Mouse (Mus musculus): ENCODE results near the gene Olfr429. TPM values are rescaled to one million over a fixed set of nuclear protein-coding genes. Genes with fewer than 3 reads are reported as not detected.

The Olfr429 gene
- polyA plus RNA-seq (2017; shearing (Covaris generic)): not detected

DNA sequence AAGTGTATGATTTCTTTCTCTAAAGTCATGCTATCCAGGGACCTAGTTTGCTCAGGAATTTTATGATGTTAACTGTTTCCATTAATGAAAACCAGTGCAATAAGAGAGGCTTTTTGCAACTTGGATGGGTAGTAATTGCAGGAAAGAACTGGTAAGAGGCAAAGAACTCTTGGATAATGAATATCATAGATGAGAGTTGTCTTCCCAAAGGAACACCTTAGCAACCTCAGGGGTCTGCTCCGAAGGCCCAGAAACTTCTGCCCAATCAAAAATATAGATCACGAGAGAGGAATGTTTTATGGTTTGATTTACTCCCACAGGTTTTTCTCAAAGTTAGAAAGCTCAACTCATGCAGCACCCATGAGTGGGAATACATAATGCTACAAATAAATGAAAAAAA is at the start of gene Olfr429:
Gene Olfr429 (plus strand): TSS at position 301 of the 400 bp plus-strand sequence.

DNA sequence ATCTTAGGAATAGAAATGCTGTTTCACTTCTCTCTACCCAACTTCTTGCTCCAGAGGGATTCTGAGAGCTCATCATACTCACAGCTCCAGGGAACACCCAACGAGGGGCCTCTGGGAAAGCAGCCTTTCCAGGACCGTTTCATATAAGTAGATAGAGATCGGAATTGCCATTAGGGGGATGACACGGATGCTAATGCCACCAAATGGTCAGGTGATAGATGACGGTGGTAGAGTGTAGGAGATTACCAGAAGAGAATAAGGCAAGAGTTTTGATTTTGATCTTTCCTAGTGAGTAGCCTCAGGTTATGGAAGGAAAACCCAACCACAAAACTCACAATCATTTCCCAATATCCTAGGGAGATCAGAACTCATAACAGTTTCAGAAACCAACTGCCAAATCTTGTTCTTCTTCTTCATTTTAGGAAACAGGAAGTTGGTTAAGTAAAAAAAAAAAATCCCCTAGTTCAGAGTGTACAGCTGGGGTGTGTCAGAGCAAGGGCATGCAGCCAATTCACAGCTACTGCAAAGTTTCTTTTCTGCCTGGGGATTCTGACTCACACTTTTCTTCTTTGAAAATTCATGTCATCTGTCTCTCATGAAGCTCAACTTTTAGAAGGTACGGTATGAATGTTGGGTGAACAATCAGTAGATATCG is 43.5 kb upstream of the Olfr429 start, which contains the start of gene Olfr433:
Gene Olfr433 (plus strand): TSS at position 183 of the 655 bp plus-strand sequence.

GRCm38 (mm10) chr1:174048893-174049292 is 35.2 kb upstream of the Olfr429 start, which contains the start of gene Olfr432:
Gene Olfr432, plus strand, starts transcription at chr1:174049205.

DNA sequence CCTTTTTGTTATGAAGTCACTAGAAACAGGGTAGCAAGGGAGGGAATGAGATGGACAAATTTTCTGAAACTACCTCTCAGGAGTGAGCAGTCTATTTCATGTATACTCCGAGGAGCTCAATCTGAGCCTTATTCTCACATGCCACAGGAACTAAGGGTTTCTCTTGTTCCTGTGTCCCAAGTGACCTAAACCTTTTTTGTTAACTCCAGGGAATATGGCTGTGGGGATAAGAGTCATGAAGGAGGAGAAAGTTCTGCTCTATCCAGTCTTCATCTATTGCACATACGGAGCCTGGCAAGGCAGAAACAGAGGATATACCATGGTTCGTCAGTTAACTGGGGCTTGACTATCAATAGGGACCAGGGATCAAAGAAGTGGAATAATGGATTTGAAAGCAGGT is 17.8 kb upstream of the Olfr429 start, which contains the start of gene Olfr430:
Gene Olfr430 (plus strand): TSS at position 301 of the 400 bp plus-strand sequence.

DNA sequence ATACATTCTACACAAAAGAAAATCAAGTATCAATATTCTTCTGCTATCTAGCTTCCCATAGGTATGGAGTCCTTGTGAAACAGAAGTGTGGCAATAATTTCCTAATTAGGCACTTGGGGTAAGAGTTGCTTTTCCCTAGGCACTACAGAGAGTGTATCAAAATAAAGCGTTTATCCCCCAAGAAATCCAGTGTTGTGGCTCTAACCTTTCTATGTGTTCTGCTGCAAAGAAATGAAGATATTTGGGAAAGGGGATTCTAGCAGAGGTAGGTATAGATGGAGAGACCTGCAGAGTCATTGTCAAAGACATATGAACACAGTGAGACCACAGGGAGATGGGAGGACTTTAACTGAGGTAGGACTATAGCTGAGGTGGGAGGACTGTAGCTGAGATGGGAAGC is 12.5 kb downstream of the Olfr429 start, which contains the start of gene Olfr427:
Gene Olfr427 (plus strand): TSS at position 301 of the 400 bp plus-strand sequence.

DNA sequence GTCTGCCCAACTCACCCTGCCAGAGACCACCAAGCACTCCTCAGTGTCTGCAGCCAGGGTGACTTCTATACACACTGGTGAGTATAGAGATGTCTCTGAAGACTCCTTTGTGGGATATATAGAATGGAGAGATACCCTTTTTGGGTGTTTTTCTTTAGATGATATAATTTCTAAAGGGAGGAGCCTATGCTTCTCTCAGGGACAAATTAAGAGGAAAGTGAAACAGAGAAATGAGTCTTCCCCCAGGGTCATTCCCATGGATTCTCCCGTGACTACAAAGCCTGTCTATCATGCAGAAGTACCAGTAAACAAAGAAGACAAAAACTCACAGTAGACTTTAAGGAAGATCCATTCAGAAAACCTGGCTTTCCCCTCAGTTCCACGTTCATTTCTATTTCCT is 36.9 kb downstream of the Olfr429 start, which contains the start of gene Olfr231:
Gene Olfr231 (minus strand): TSS at position 101 of the 400 bp plus-strand sequence.

GRCm38 (mm10) chr1:174131217-174131616 is 47.1 kb downstream of the Olfr429 start, which contains the start of gene Olfr424:
Gene Olfr424, plus strand, starts transcription at chr1:174131517.

Other genes with a start within 250 kb of the Olfr429 start
- gene Ifi211, start 171.3 kb upstream of the Olfr429 start, polyA plus RNA-seq (2017; shearing (Covaris generic)): 3.9 TPM
- 575 TPM for gene Mndal, start 141.8 kb upstream of the Olfr429 start, polyA plus RNA-seq (2017; shearing (Covaris generic))
- gene Ifi203, start 141.7 kb upstream of the Olfr429 start, polyA plus RNA-seq (2017; shearing (Covaris generic)): 508 TPM
- not detected for gene Ifi202b, start 101.6 kb upstream of the Olfr429 start, polyA plus RNA-seq (2017; shearing (Covaris generic))
- 0.45 TPM for gene Ifi205, start 52.5 kb upstream of the Olfr429 start, polyA plus RNA-seq (2017; shearing (Covaris generic))
- not detected for gene Olfr433, start 43.6 kb upstream of the Olfr429 start, polyA plus RNA-seq (2017; shearing (Covaris generic))
- gene Olfr432, start 35.1 kb upstream of the Olfr429 start, polyA plus RNA-seq (2017; shearing (Covaris generic)): not detected
- not detected for gene Olfr430, start 17.7 kb upstream of the Olfr429 start, polyA plus RNA-seq (2017; shearing (Covaris generic))
- gene Olfr427, start 12.6 kb downstream of the Olfr429 start, polyA plus RNA-seq (2017; shearing (Covaris generic)): not detected
- gene Olfr231, start 36.8 kb downstream of the Olfr429 start, polyA plus RNA-seq (2017; shearing (Covaris generic)): not detected
- gene Olfr424, start 47.2 kb downstream of the Olfr429 start, polyA plus RNA-seq (2017; shearing (Covaris generic)): not detected
- not detected for gene Olfr420, start 71.3 kb downstream of the Olfr429 start, polyA plus RNA-seq (2017; shearing (Covaris generic))
- gene Spta1, start 88.4 kb downstream of the Olfr429 start, polyA plus RNA-seq (2017; shearing (Covaris generic)): 0.22 TPM
- not detected for gene Olfr419, start 167.7 kb downstream of the Olfr429 start, polyA plus RNA-seq (2017; shearing (Covaris generic))
- gene Mptx1, start 246.2 kb downstream of the Olfr429 start, polyA plus RNA-seq (2017; shearing (Covaris generic)): not detected